Mouse (Mus musculus) myocyte (in vitro differentiated cells): ENCODE measurements around the gene Sp9.

Experiments used
- E2F4 ChIP-seq: IDR thresholded peaks from one replicate; pipeline ENCODE4 v1.6.1; 2011; ENCODE audit warnings: mild to moderate bottlenecking, control low read depth, moderate library complexity; ENCODE audit not compliant: insufficient read depth
- MYOD1 ChIP-seq, 3 experiments: IDR thresholded peaks; one replicate each; pipeline ENCODE4 v1.6.1; 2011; ENCODE audit warnings: control low read depth in 2 of 3, low read depth in 2 of 3, mild to moderate bottlenecking in 2 of 3, moderate library complexity in 1 of 3; ENCODE audit not compliant: insufficient read length in 2 of 3, control insufficient read depth in 1 of 3
- POLR2A ChIP-seq: IDR thresholded peaks from one replicate; pipeline ENCODE4 v1.6.1; 2011; ENCODE audit warnings: low read depth, mild to moderate bottlenecking, control low read depth, moderate library complexity; ENCODE audit not compliant: insufficient read length

- no peak for TF ChIP-seq E2F4
- TF ChIP-seq MYOD1 (IDR thresholded peaks at IDR 0.05; ENCODE audit: control insufficient read depth in 1 of 3, insufficient read length in 2 of 3, low read depth in 2 of 3) = no peak
- no peak for TF ChIP-seq POLR2A
Measured at GRCm38 (mm10) chr2:73264611-73265195, 7.0 kb upstream of the Sp9 start.
